Comparison of ENCODE assay signal across 7 mouse cellular contexts in the genomic region with DNA sequence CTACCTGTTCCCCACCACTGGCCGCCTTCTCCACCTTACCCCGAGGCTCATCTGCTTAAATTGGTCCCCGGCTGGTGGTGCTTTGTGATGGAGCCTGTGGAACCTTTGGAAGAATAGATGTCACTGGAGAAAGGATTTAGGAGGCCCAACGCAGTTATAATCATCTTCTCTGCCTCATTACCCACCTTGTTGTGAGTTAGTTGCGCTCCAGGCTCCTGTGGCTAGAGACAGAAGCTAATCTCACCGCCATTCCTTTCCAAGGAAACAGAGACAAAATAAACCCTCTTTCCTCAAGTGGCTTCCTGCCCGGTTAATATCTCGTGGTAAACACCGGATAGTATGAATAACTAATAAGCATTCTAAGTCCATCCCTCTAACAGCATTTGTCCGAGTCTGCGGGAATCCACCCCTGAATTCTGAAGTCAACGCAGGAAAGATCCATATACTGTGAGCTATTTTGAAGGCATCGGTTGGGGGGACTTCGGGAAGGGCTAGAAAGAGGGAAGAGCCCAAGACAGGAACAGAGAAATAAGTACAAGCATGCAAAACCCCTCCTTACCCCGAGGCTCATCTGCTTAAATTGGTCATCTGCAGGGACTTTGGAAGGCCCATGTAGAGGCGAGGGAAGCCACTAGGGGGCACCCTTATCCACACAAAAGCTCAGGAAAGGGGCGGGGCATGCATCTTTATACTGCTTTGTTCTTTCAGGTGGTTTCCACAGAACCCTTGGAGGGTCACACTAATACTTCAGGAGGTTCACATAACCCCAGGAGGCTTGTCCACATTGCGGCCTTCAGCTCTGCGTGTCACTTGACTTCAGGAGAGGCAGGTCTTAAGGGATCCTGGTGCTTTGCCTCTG. TPM values are rescaled to one million over a fixed set of nuclear protein-coding genes. Genes with fewer than 3 reads are reported as not detected.
DNase-seq lines count a peak whose midpoint lies in the region; ATAC-seq lines count a peak whose summit lies in the region.

No protein-coding gene starts in this region.

- no peaks in the 10 kb centered on the region for H3K9me3 ChIP-seq in intestine, embryonic 15.5 days
- H3K9me3 ChIP-seq in midbrain, embryonic 11.5 days (ENCODE audit: control insufficient read depth, low read length), result no peaks in the 10 kb centered on the region

- H3K4me2 ChIP-seq in intestine, embryonic 15.5 days (replicated peaks), result no peak overlapping the region
- H3K4me2 ChIP-seq in midbrain, embryonic 11.5 days, result no peak overlapping the region

- H3K4me3 ChIP-seq in intestine, embryonic 15.5 days (replicated peaks), result no peak overlapping the region
- H3K4me3 ChIP-seq in midbrain, embryonic 11.5 days (ENCODE audit: low read depth, low read length), result no peak overlapping the region

- intact Hi-C loops in left cerebral cortex, postnatal 10 days (cut with DNase I), result loop anchor here (5.0 kb wide), 2 partner anchors 119 to 244 kb away; no protein-coding TSS in a partner anchor

- DNase-seq in WW6 (ENCODE audit: low read depth, low spot score), result peak; percentile 58
- DNase-seq in cerebellum, adult 8-10 months, result peak; percentile 54
- peak; percentile 92 for DNase-seq in forelimb bud, embryonic 11.5 days (ENCODE audit: low read depth, low spot score)
- DNase-seq in left cerebral cortex, postnatal 10 days (ENCODE audit: extremely low spot score in 1 of 2, low spot score in 2 of 2), result peak; percentile 69 to 77
- peak; percentile 98 for DNase-seq in midbrain, embryonic 11.5 days (ENCODE audit: low spot score, missing footprints)
- DNase-seq in right cerebral cortex, postnatal 4 days, result peak; percentile 78

- H3K4me1 ChIP-seq in intestine, embryonic 15.5 days (replicated peaks), result no peaks in the 10 kb centered on the region
- no peaks in the 10 kb centered on the region for H3K4me1 ChIP-seq in midbrain, embryonic 11.5 days (ENCODE audit: control insufficient read depth, insufficient read depth, low read length)

- 38% methylated on average over 19 of the region's 19 CpGs for WGBS in intestine, embryonic 15.5 days
- 34% methylated on average over 19 of the region's 19 CpGs for WGBS in midbrain, embryonic 11.5 days

- no peak overlapping the region for H3K27ac ChIP-seq in intestine, embryonic 15.5 days
- no peak overlapping the region for H3K27ac ChIP-seq in midbrain, embryonic 11.5 days (ENCODE audit: low read depth, low read length)

- H3K27me3 ChIP-seq in intestine, embryonic 15.5 days (replicated peaks), result no peaks in the 10 kb centered on the region
- H3K27me3 ChIP-seq in midbrain, embryonic 11.5 days (ENCODE audit: control insufficient read depth, insufficient read depth, low read length), result no peaks in the 10 kb centered on the region

- no peaks in the 10 kb centered on the region for H3K36me3 ChIP-seq in intestine, embryonic 15.5 days
- H3K36me3 ChIP-seq in midbrain, embryonic 11.5 days (ENCODE audit: control insufficient read depth, insufficient read depth, low read length), result no peaks in the 10 kb centered on the region

- peak; percentile 63 for ATAC-seq in intestine, embryonic 15.5 days
- ATAC-seq in midbrain, embryonic 11.5 days (ENCODE audit: low FRiP score), result peak; percentile 85; the same call in 1 of the 2 replicates

- H3K9ac ChIP-seq in intestine, embryonic 15.5 days, result no peak overlapping the region
- no peak overlapping the region; the same call in 1 of the 2 replicates for H3K9ac ChIP-seq in midbrain, embryonic 11.5 days (ENCODE audit: low read length)

RNA-seq across cellular contexts. Expression of gene Psmf1, which starts 4.1 kb away (rescaled TPM):
- polyA plus RNA-seq in intestine, embryonic 15.5 days (2015; fragmentation: Nextera tagmentation; extraction: Ambion mirVana), result 39.8 and 42.2 TPM in 2 replicates
- 10 to 100 TPM; 43.9 to 48.6 TPM for total RNA-seq in left cerebral cortex, postnatal 10 days (2021)
- 44.9 and 46.0 TPM in 2 replicates for polyA plus RNA-seq in midbrain, embryonic 11.5 days (2014; fragmentation: Nextera tagmentation; extraction: Ambion mirVana)

RNA-seq across cellular contexts. Expression of gene Tmem74b, which starts 46.3 kb away (rescaled TPM):
- polyA plus RNA-seq in intestine, embryonic 15.5 days (2015; fragmentation: Nextera tagmentation; extraction: Ambion mirVana), result 2.0 and 2.2 TPM in 2 replicates
- total RNA-seq in left cerebral cortex, postnatal 10 days (2021), result 10 to 100 TPM; 10.8 to 10.9 TPM
- 3.8 and 5.4 TPM in 2 replicates for polyA plus RNA-seq in midbrain, embryonic 11.5 days (2014; fragmentation: Nextera tagmentation; extraction: Ambion mirVana)
